Mouse (Mus musculus) kidney, embryonic 15.5 days (tissue): ENCODE measurements at regions not wholly inside any gene's neighbourhood (a gene's known extent, or its start where the extent isn't known, plus 50 kb on each side); places are given as distances from the start of the nearest gene placed in this dataset.

Experiments used
- ATAC-seq: fragments of 200-750 bp; cut with Nextera tagmentation; replicated peaks from 2 replicates; pipeline ENCODE4 v1.8.0; 2017; ENCODE audit warnings: moderate TSS enrichment; ENCODE audit not compliant: low FRiP score
- H3K27ac ChIP-seq: fragments of 300-500 bp; sonication (generic); 2 replicates; pipeline ENCODE4 v1.5.1; 2015; ENCODE audit warnings: mild to moderate bottlenecking, inconsistent platforms
- H3K27me3 ChIP-seq: fragments of 300-500 bp; sonication (generic); 2 replicates; pipeline ENCODE4 v1.6.1; 2015; ENCODE audit warnings: inconsistent platforms
- H3K36me3 ChIP-seq: fragments of 300-500 bp; sonication (generic); 2 replicates; pipeline ENCODE4 v1.6.1; 2015; ENCODE audit warnings: inconsistent platforms
- H3K4me1 ChIP-seq: fragments of 300-500 bp; sonication (generic); 2 replicates; pipeline ENCODE4 v1.6.1; 2015; ENCODE audit warnings: inconsistent platforms
- H3K4me2 ChIP-seq: fragments of 300-500 bp; sonication (generic); 2 replicates; pipeline ENCODE4 v1.6.1; 2015; ENCODE audit warnings: moderate library complexity, mild to moderate bottlenecking, inconsistent platforms
- H3K4me3 ChIP-seq: fragments of 300-500 bp; sonication (generic); replicated peaks from 2 replicates; pipeline ENCODE4 v1.5.1; 2015; ENCODE audit warnings: mild to moderate bottlenecking, inconsistent platforms
- H3K9ac ChIP-seq: fragments of 300-500 bp; sonication (generic); 2 replicates; pipeline ENCODE4 v1.6.1; 2015; ENCODE audit warnings: mild to moderate bottlenecking, inconsistent platforms
- H3K9me3 ChIP-seq: fragments of 300-500 bp; sonication (generic); replicated peaks from 2 replicates; pipeline ENCODE4 v1.6.1; 2016; ENCODE audit warnings: inconsistent platforms
- WGBS: fragments of 180-500 bp; shearing (Covaris S2); methylation state at CpG from one replicate; pipeline ENCODE4 v1.1.7; 2015; ENCODE audit warnings: mixed read lengths; 5-methylcytosine and 5-hydroxymethylcytosine counted together

GRCm38 (mm10) chr12:105274866-105275265, 52.3 kb upstream of the Tcl1 start:
- Histone ChIP-seq H3K27ac (no peak overlapping the region), H3K4me1 (0 out of 2 replicates have a peak, but pooled peaks cover 3% of the 10 kb centered on the region), H3K27me3 (peaks cover 21% of the 10 kb centered on the region), H3K4me3 (no peak overlapping the region), H3K9me3 (no peaks in the 10 kb centered on the region), H3K36me3 (no peaks in the 10 kb centered on the region), H3K9ac (no peak overlapping the region), H3K4me2 (no peak overlapping the region)
- 83% methylated on average over 5 of the region's 5 CpGs for WGBS
- ATAC-seq: no peak

DNA sequence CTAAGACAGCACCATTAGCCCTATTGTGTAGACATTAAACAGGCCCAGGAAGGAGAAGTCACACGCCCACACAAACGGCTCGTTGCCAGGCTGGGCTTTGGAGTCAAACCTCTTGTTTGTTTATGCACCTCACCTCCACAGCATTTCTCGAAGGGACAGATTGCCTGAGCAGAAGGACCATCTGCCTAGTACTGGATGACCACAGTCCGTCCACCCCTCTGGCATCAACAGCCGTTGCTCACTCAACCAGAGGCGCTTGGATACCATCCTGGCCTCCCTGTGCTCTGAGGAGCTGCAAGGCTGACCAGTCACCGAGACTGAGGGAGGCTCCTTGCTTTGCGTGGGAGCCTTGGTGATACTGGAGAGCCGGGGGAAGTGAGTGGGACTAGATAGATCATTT, 53.6 kb upstream of the Tunar start:
- Histone ChIP-seq H3K27ac (no peak overlapping the region), H3K9me3 (no peaks in the 10 kb centered on the region), H3K27me3 (peaks cover 25% of the 10 kb centered on the region), H3K4me3 (no peak overlapping the region), H3K36me3 (no peaks in the 10 kb centered on the region), H3K4me2 (no peak overlapping the region), H3K4me1 (peaks cover 17% of the 10 kb centered on the region), H3K9ac (no peak overlapping the region)
- WGBS: 16% methylated on average over 10 of the region's 10 CpGs
- ATAC-seq: peak; percentile 83

- 26% methylated on average over 8 of the region's 8 CpGs for WGBS
- 0 out of 2 replicates have a peak, but pooled peaks have one; percentile 11 for ATAC-seq
Measured at GRCm38 (mm10) chr12:105281070-105281469, 52.6 kb upstream of the Tunar start.

DNA sequence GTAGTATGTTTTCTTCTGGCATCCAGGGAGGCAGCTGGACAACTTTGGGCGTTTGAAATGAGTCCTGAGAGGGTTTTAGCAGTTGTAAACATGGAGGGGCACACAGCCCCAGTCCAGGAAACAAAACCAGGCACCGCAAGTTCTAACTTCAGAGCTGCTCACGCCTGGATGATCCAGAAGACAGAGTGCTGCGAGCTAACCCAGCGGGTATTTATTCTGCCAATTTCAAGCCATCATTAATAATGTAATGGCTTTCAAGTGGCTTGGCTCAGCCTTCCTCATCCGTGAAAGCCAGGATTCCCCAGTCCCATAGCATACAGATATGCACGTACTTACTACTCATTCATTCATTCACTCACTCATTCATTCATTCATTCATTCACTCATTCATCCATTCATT, 51.6 kb upstream of the Tunar start:
- Histone ChIP-seq H3K4me3 (no peak overlapping the region), H3K27ac (no peak overlapping the region), H3K36me3 (no peaks in the 10 kb centered on the region), H3K4me2 (no peak overlapping the region), H3K4me1 (peaks cover 17% of the 10 kb centered on the region), H3K27me3 (peaks cover 16% of the 10 kb centered on the region), H3K9ac (no peak overlapping the region), H3K9me3 (no peaks in the 10 kb centered on the region)
- WGBS: 63% methylated on average over 7 of the region's 7 CpGs
- no peak for ATAC-seq

More at GRCm38 (mm10) chr12:105281070-105281469, 52.6 kb upstream of the Tunar start:
- H3K36me3 ChIP-seq: no peaks in the 10 kb centered on the region
- no peaks in the 10 kb centered on the region for H3K9me3 ChIP-seq
- H3K27me3 ChIP-seq: peaks cover 25% of the 10 kb centered on the region
- H3K4me1 ChIP-seq: peaks cover 17% of the 10 kb centered on the region
- H3K4me2 ChIP-seq: no peak overlapping the region
- no peak overlapping the region for H3K4me3 ChIP-seq
- no peak overlapping the region for H3K27ac ChIP-seq
- no peak overlapping the region for H3K9ac ChIP-seq
